Mouse (Mus musculus) heart, adult 2 months (tissue): ENCODE measurements at regions not wholly inside any gene's neighbourhood (a gene's known extent, or its start where the extent isn't known, plus 50 kb on each side); places are given as distances from the start of the nearest gene placed in this dataset.

Experiments
- DNase-seq, 2 experiments: peaks; one replicate each; pipeline ENCODE4 v3.0.0; 2021
- H3K27ac ChIP-seq: fragments of 200-600 bp; 2 replicates; pipeline ENCODE4 v1.8.1; 2022
- H3K27me3 ChIP-seq: fragments of 200-500 bp; 2 replicates; pipeline ENCODE4 v1.6.1; 2012; ENCODE audit warnings: mild to moderate bottlenecking, low read length, inconsistent platforms, mixed read lengths; ENCODE audit not compliant: control insufficient read depth, insufficient read depth
- H3K36me3 ChIP-seq: fragments of 200-500 bp; 2 replicates; pipeline ENCODE4 v1.6.1; 2012; ENCODE audit warnings: low read length, inconsistent platforms; ENCODE audit not compliant: control insufficient read depth, insufficient read depth
- H3K4me1 ChIP-seq: fragments of 200-500 bp; 2 replicates; pipeline ENCODE4 v1.6.1; 2011; ENCODE audit warnings: low read length; ENCODE audit not compliant: control insufficient read depth, insufficient read depth
- H3K4me3 ChIP-seq: fragments of 200-600 bp; 2 replicates; pipeline ENCODE4 v1.8.1; 2022
- H3K79me2 ChIP-seq: fragments of 200-500 bp; replicated peaks from 2 replicates; pipeline ENCODE4 v1.6.1; 2012; ENCODE audit warnings: mild to moderate bottlenecking, inconsistent platforms, low read length, moderate library complexity, mixed read lengths; ENCODE audit not compliant: control insufficient read depth, insufficient read depth
- H3K9ac ChIP-seq: fragments of 200-500 bp; 2 replicates; pipeline ENCODE4 v1.6.1; 2012; ENCODE audit warnings: low read depth, mild to moderate bottlenecking, control low read depth, inconsistent platforms, low read length, mixed read lengths
- CTCF ChIP-seq: fragments of 200-600 bp; IDR thresholded peaks from 2 replicates; pipeline ENCODE4 v1.8.1; 2022; ENCODE audit warnings: antibody characterized with exemption, mild to moderate bottlenecking, moderate library complexity
- EP300 ChIP-seq: fragments of 200-500 bp; IDR thresholded peaks from 2 replicates; pipeline ENCODE4 v1.6.1; 2011; ENCODE audit warnings: low read depth, low read length, control low read depth; ENCODE audit not compliant: insufficient read depth
- POLR2A ChIP-seq: fragments of 200-500 bp; IDR thresholded peaks from 2 replicates; pipeline ENCODE4 v1.6.1; 2011; ENCODE audit warnings: mild to moderate bottlenecking, low read depth, low read length, control low read depth; ENCODE audit not compliant: insufficient read depth
- WGBS: fragments of 180-500 bp; shearing (Covaris S2); methylation state at CpG from one replicate; pipeline ENCODE4 v1.1.7; 2018; 5-methylcytosine and 5-hydroxymethylcytosine counted together
- intact Hi-C: fragments of 180-260 bp; cut with DNase I; formaldehyde crosslinking; loops from one replicate; pipeline ENCODE4 v1.15.1; 2025

DNA sequence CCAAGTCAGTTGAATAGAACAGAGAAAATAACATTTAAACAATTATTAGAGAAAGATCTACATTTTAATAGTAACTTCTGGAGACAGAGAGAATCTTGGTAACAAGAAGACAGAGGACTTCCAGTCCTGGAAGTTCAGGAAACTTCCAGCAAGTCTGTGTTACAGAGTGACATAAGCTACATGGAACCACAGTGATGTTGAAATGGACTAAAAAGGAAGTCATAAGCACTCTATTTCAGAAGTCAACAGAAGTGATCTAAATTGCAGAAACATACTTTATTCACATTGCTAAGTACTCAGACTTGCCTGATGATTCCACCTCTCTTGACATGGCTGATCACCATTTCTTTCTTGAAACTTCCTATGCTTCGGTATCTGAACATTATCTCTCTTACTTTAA lies 1051.7 kb downstream of the 5730522E02Rik start:
- no peaks in the 10 kb centered on the region for H3K4me1 ChIP-seq
- no peak overlapping the region for H3K4me3 ChIP-seq
- no peaks in the 10 kb centered on the region for H3K27me3 ChIP-seq
- no peak for TF ChIP-seq CTCF
- TF ChIP-seq POLR2A, result no peak
- TF ChIP-seq EP300, result no peak
- intact Hi-C loops, result no loop called here
- H3K79me2 ChIP-seq, result no peaks in the 10 kb centered on the region
- H3K27ac ChIP-seq, result no peak overlapping the region
- no peak overlapping the region for H3K9ac ChIP-seq
- 87% methylated on average over 1 of the region's 1 CpGs for WGBS
- no peak for DNase-seq
- no peaks in the 10 kb centered on the region for H3K36me3 ChIP-seq

DNA sequence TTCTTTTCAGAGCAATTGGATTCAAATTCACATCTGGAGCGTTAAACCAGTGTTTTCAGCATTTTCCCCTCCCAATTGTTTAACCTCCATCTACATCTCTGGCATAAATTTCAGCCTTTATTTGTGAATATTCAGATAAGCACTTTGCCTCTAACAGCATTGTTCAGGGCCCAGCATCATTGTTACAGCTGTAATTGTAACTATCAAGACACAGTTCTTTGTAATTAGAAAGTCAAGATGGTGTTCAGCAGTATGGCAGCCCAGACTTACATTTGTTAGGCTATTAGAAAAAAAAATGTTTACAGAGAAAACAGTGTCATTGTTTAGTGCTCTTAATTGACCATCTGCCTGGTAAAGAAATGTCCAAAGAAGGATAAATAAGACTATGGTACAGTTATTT lies 1042.6 kb downstream of the 5730522E02Rik start:
- DNase-seq, result no peak
- WGBS, result 73% methylated on average over 1 of the region's 1 CpGs
- no peaks in the 10 kb centered on the region for H3K27me3 ChIP-seq
- H3K79me2 ChIP-seq, result no peaks in the 10 kb centered on the region
- TF ChIP-seq EP300 (no peak), CTCF (no peak), POLR2A (no peak)
- H3K36me3 ChIP-seq, result no peaks in the 10 kb centered on the region
- H3K4me3 ChIP-seq, result no peak overlapping the region
- no peak overlapping the region for H3K9ac ChIP-seq
- intact Hi-C loops, result no loop called here
- H3K27ac ChIP-seq, result no peak overlapping the region
- no peaks in the 10 kb centered on the region for H3K4me1 ChIP-seq

DNA sequence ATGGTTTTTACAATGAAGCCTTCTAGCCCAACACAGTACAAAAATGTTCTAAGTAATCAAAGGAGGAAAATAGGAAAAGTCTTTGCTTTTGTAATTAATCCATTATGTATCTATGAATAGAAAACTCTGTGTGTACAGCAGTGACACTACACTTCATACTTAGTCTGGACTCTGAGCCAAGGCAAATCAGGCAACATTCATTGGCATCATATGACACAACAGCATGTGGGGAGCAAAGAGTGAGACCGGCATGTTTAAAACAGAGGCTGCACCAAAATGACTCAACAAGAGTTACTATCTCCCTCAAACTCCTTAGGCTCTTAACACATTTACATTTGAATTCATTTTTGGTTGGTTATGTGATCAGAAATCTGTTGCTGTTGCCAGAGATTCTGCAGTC lies 1039.5 kb downstream of the 5730522E02Rik start:
- Histone ChIP-seq H3K4me1 (no peaks in the 10 kb centered on the region), H3K4me3 (no peak overlapping the region), H3K36me3 (no peaks in the 10 kb centered on the region), H3K9ac (no peak overlapping the region), H3K27ac (no peak overlapping the region), H3K79me2 (no peaks in the 10 kb centered on the region), H3K27me3 (no peaks in the 10 kb centered on the region)
- TF ChIP-seq EP300 (no peak), POLR2A (no peak), CTCF (no peak)
- intact Hi-C loops, result no loop called here
- no peak for DNase-seq
- 66% methylated on average over 1 of the region's 1 CpGs for WGBS
